26 mouse cellular contexts compared by ENCODE assay signal in the genomic region with DNA sequence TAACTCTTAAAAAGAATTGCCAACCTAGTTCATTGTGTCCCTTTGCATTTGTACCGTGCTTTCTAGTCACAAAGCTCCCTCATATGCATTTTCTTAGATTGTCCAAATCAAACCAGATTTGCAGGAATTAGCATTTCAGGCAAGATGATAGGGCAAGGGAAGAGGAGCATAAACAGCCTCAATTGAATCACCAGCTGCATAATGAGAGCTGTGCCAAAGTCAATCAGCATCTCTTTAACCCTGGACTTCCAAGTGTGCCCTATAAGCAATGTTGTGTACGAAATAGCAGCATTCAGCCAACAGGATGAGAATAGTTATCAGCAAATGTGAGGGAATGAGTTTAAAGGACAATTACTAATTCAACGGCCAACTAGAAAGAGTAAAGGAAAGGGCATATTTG.
DNase-seq lines count a peak whose midpoint lies in the region; ATAC-seq lines count a peak whose summit lies in the region.
"Had no signal": no experiment of that assay in that cellular context is flagged by ENCODE, and none has a peak within 500 bp of the region (broad histone marks: within the 10 kb centered on the region; RNA-seq: fewer than 3 reads in every experiment).

No protein-coding gene starts in this region.

- H3K4me3 ChIP-seq in forebrain, embryonic 14.5 days (ENCODE audit: low read depth, low read length) = no peak overlapping the region
- no peak overlapping the region for H3K4me3 ChIP-seq in forebrain, embryonic 12.5 days (replicated peaks)
- H3K4me3 ChIP-seq: heart, embryonic 12.5 days; heart, embryonic 15.5 days; hindbrain, embryonic 10.5 days; hindbrain, embryonic 13.5 days; intestine, embryonic 15.5 days had no signal

- no peak overlapping the region for H3K9ac ChIP-seq in forebrain, embryonic 14.5 days (ENCODE audit: low read length)
- no peak overlapping the region for H3K9ac ChIP-seq in forebrain, embryonic 12.5 days
- H3K9ac ChIP-seq: heart, embryonic 12.5 days; heart, embryonic 15.5 days; hindbrain, embryonic 13.5 days; intestine, embryonic 15.5 days had no signal

- H3K27me3 ChIP-seq in forebrain, embryonic 14.5 days (replicated peaks; ENCODE audit: control insufficient read depth, insufficient read depth, low read length) = no peaks in the 10 kb centered on the region
- H3K27me3 ChIP-seq in forebrain, embryonic 12.5 days = no peaks in the 10 kb centered on the region
- H3K27me3 ChIP-seq: CH12.LX; heart, embryonic 12.5 days; heart, embryonic 15.5 days; hindbrain, embryonic 13.5 days; intestine, embryonic 15.5 days; Patski had no signal

- H3K36me3 ChIP-seq in forebrain, embryonic 14.5 days (ENCODE audit: control insufficient read depth, insufficient read depth, low read length) = no peaks in the 10 kb centered on the region
- H3K36me3 ChIP-seq in forebrain, embryonic 12.5 days (replicated peaks) = no peaks in the 10 kb centered on the region
- H3K36me3 ChIP-seq: G1E; heart, embryonic 12.5 days; heart, embryonic 15.5 days; hindbrain, embryonic 10.5 days; hindbrain, embryonic 13.5 days; intestine, embryonic 15.5 days had no signal

- 76% methylated on average over 3 of the region's 3 CpGs for WGBS in forebrain, embryonic 14.5 days
- WGBS in forebrain, embryonic 12.5 days = 76% methylated on average over 3 of the region's 3 CpGs

- H3K9me3 ChIP-seq in forebrain, embryonic 14.5 days (replicated peaks; ENCODE audit: control insufficient read depth, low read length) = no peaks in the 10 kb centered on the region
- no peaks in the 10 kb centered on the region for H3K9me3 ChIP-seq in forebrain, embryonic 12.5 days
- H3K9me3 ChIP-seq: G1E; heart, embryonic 12.5 days; heart, embryonic 15.5 days; hindbrain, embryonic 10.5 days; hindbrain, embryonic 13.5 days; intestine, embryonic 15.5 days had no signal

- ATAC-seq in forebrain, embryonic 14.5 days = no peak
- no peak for ATAC-seq in forebrain, embryonic 12.5 days (ENCODE audit: low FRiP score)
- ATAC-seq in cerebellum, adult (ENCODE audit: insufficient number of reproducible peaks, low FRiP score, low TSS enrichment) = no peak
- ATAC-seq: hindbrain, embryonic 16.5 days; intestine, embryonic 15.5 days; Patski had no signal

- no peak overlapping the region for H3K27ac ChIP-seq in forebrain, embryonic 14.5 days (ENCODE audit: low read depth, low read length)
- H3K27ac ChIP-seq in forebrain, embryonic 12.5 days = no peak overlapping the region
- H3K27ac ChIP-seq: heart, embryonic 15.5 days; hindbrain, embryonic 10.5 days; hindbrain, embryonic 13.5 days; intestine, embryonic 15.5 days had no signal

- DNase-seq in forebrain, embryonic 14.5 days (ENCODE audit: low spot score) = peak; percentile 18
- peak; percentile 33 for DNase-seq in brain, adult 2 months (ENCODE audit: low read depth, low spot score)
- peak; percentile 10 for DNase-seq in brain, embryonic 18.5 days (ENCODE audit: low read depth, low spot score)
- DNase-seq in layer of hippocampus, adult 11-12 months (ENCODE audit: low spot score) = no peak
- DNase-seq: adrenal gland, postnatal 14 days; B cell, adult 2 months; cerebellum, adult 18-20 months; cerebellum, adult 9-10 months; cerebellum, postnatal 14 days; gastrocnemius, postnatal 25 days; heart, adult 18-20 months; heart, postnatal 10 days; heart, postnatal 36 days; kidney, adult 11 months; kidney, adult 8-10 months had no signal

- no peaks in the 10 kb centered on the region for H3K4me1 ChIP-seq in forebrain, embryonic 14.5 days (ENCODE audit: control insufficient read depth, insufficient read depth, low read length)
- no peaks in the 10 kb centered on the region for H3K4me1 ChIP-seq in forebrain, embryonic 12.5 days
- H3K4me1 ChIP-seq: heart, embryonic 12.5 days; heart, embryonic 15.5 days; hindbrain, embryonic 10.5 days; hindbrain, embryonic 13.5 days; intestine, embryonic 15.5 days had no signal

- no peak overlapping the region for H3K4me2 ChIP-seq in forebrain, embryonic 14.5 days (ENCODE audit: low read length)
- no peak overlapping the region for H3K4me2 ChIP-seq in forebrain, embryonic 12.5 days
- H3K4me2 ChIP-seq: heart, embryonic 12.5 days; heart, embryonic 15.5 days; hindbrain, embryonic 13.5 days; intestine, embryonic 15.5 days had no signal
